Mouse (Mus musculus): ENCODE data around the gene Batf. TPM values are rescaled to one million over a fixed set of nuclear protein-coding genes. Genes with fewer than 3 reads are reported as not detected.
"Not testable (repeated sequence)": the region's sequence is repeated elsewhere in the genome, so short reads cannot be mapped to it uniquely, and the experiment has no call there.

Gene Batf
- total and polyA plus RNA-seq, 2 experiments from 2014 or later: 1.4 to 2.6 TPM

DNA sequence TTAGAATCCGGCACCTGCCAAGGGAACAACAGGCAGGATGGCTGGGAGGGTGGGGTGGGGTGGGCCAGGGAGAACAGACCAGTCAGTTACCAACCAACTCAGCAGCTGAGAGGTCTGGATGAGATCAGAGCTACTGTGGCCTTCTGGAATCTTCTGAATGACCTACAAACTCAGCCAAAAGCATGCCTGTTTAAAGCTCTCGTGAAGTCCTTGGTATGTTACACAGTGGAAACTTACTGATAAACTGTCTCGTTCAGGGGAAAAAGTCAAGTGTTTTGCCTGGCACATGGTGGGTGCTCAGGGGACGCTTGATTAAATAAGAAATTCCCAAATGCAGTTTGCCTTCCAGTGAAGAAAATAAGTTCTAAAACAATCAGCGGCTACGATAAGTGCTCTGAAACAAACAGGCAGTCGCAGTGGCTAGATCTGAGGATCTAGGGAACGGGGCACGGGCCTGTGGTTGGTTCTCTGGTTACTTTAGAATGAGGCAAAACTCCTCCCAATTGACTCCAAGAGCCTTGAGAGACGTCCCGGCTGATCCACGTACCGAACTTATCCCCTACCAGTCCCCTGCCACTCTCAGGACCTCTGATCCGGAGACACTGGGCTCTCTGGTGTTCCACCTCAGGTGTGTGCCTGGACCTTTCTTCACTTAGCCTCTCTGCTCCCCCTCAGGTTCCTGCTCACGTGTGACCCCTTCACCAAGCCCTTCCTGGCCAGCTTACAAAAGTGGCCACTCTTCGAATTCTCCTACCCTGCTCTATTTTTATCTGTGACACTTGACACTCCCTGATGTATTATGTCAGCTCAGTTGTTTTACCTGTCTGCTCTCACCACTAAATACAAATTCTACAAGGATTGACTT lies 1.8 kb upstream of the Batf start:
- Histone ChIP-seq H3K9ac (replicated peaks; ENCODE audit: low read depth, low read length) (no peak overlapping the region), H3K4me3 (ENCODE audit: low read depth, low read length) (no peak overlapping the region), H3K4me2 (ENCODE audit: low read depth, low read length) (no peak overlapping the region), H3K36me3 (replicated peaks; ENCODE audit: control insufficient read depth, insufficient read depth, low read length) (no peaks in the 10 kb centered on the region), H3K27me3 (ENCODE audit: control insufficient read depth, insufficient read depth, low read length) (no peaks in the 10 kb centered on the region), H3K9me3 (replicated peaks; ENCODE audit: control insufficient read depth, low read length) (no peaks in the 10 kb centered on the region), H3K4me1 (ENCODE audit: control insufficient read depth, insufficient read depth) (peaks cover 6% of the 10 kb centered on the region; the same call in 1 of the 2 replicates), H3K27ac (ENCODE audit: low read depth) (peak overlapping the region; percentile 14; the same call in 1 of the 2 replicates)
- WGBS: 40% methylated on average over 16 of the region's 16 CpGs
- peak; percentile 70; the same call in 1 of the 2 replicates for ATAC-seq (ENCODE audit: insufficient read depth, low read depth)
- TF ChIP-seq CTCF (IDR thresholded peaks at IDR 0.05; ENCODE audit: low read depth) (no peak), EP300 (IDR thresholded peaks at IDR 0.05; ENCODE audit: low read depth) (no peak)
- peak; percentile 64 for DNase-seq (ENCODE audit: low spot score)

DNA sequence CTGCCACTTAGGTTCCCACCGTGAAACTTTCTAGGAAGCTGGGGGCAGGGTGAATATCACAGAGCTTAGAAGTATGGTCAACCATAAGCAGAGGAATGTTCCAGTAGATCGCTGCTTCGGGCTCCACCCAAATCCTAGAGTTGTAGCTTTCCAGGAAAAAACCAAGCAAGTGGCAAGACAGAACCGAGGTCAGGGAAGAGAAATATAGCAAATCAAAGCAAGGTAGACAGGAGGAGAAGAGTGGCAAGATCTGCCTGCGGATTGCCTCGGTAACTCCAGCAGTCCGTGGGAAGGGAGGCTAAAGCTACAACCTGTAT lies 706 bp downstream of the Batf start:
- no peak for ATAC-seq (ENCODE audit: insufficient read depth, low read depth)
- Histone ChIP-seq H3K27ac (ENCODE audit: low read depth) (no peak overlapping the region), H3K9me3 (replicated peaks; ENCODE audit: control insufficient read depth, low read length) (no peaks in the 10 kb centered on the region), H3K9ac (replicated peaks; ENCODE audit: low read depth, low read length) (no peak overlapping the region), H3K4me3 (ENCODE audit: low read depth, low read length) (peak overlapping the region; percentile 21), H3K27me3 (ENCODE audit: control insufficient read depth, insufficient read depth, low read length) (no peaks in the 10 kb centered on the region), H3K36me3 (replicated peaks; ENCODE audit: control insufficient read depth, insufficient read depth, low read length) (no peaks in the 10 kb centered on the region), H3K4me2 (ENCODE audit: low read depth, low read length) (peak overlapping the region; percentile 57), H3K4me1 (ENCODE audit: control insufficient read depth, insufficient read depth) (peaks cover 6% of the 10 kb centered on the region; the same call in 1 of the 2 replicates)
- 54% methylated on average over 7 of the region's 7 CpGs for WGBS
- no peak for DNase-seq (ENCODE audit: low spot score)
- TF ChIP-seq CTCF (IDR thresholded peaks at IDR 0.05; ENCODE audit: low read depth) (no peak), EP300 (IDR thresholded peaks at IDR 0.05; ENCODE audit: low read depth) (no peak)

DNA sequence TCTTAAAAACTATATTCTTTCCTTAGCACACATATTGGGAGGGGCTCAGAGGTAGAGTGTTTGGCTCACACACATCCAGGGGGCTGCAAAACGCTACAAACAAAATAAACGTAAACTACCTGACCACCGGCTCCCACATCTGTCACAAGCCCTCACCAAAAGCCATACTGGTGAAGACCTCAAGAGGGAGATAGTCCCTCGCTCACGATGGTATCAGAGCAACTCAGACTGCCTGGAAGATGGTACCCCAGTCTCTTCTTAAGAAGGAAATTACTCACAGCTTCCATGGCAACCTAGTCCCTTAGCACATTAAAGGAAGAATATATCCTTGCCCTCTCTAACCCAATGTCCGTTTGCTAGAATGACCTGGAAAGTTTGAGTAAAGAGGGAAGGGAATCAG lies 1.4 kb downstream of the Batf start:
- no peak overlapping the region for H3K4me3 ChIP-seq (ENCODE audit: low read depth, low read length)
- DNase-seq (ENCODE audit: low spot score) (no peak), ATAC-seq (ENCODE audit: insufficient read depth, low read depth) (no peak)
- no peaks in the 10 kb centered on the region for H3K9me3 ChIP-seq (replicated peaks; ENCODE audit: control insufficient read depth, low read length)
- WGBS: 61% methylated on average over 6 of the region's 6 CpGs
- no peaks in the 10 kb centered on the region for H3K36me3 ChIP-seq (replicated peaks; ENCODE audit: control insufficient read depth, insufficient read depth, low read length)
- H3K4me2 ChIP-seq (ENCODE audit: low read depth, low read length): no peak overlapping the region
- no peak for TF ChIP-seq EP300 (IDR thresholded peaks at IDR 0.05; ENCODE audit: low read depth)
- 0 out of 2 replicates have a peak, but pooled peaks have one; percentile 24 for TF ChIP-seq CTCF (IDR thresholded peaks at IDR 0.05; ENCODE audit: low read depth)
- no peaks in the 10 kb centered on the region for H3K27me3 ChIP-seq (ENCODE audit: control insufficient read depth, insufficient read depth, low read length)
- H3K27ac ChIP-seq (ENCODE audit: low read depth): no peak overlapping the region
- peaks cover 6% of the 10 kb centered on the region; the same call in 1 of the 2 replicates for H3K4me1 ChIP-seq (ENCODE audit: control insufficient read depth, insufficient read depth)
- H3K9ac ChIP-seq (replicated peaks; ENCODE audit: low read depth, low read length): no peak overlapping the region

DNA sequence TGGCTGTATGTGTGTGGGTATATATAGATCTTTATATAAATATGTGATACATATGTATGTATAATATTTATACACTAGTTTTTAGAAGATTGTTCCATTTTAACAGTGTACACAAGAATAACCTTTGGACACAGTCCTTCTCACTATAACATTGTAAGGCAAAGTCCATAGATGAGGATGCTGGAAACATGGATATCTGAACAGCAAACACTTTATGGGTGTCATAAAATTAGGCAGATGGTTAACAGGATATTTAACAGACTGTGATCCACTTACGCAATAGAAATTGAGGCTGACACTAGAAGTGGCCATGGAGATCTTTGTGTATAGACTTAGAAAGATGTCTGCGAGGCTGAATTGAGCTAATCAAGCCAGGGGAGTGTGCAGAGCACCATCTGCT lies 9.3 kb downstream of the Batf start:
- WGBS: 88% methylated on average over 2 of the region's 2 CpGs

DNA sequence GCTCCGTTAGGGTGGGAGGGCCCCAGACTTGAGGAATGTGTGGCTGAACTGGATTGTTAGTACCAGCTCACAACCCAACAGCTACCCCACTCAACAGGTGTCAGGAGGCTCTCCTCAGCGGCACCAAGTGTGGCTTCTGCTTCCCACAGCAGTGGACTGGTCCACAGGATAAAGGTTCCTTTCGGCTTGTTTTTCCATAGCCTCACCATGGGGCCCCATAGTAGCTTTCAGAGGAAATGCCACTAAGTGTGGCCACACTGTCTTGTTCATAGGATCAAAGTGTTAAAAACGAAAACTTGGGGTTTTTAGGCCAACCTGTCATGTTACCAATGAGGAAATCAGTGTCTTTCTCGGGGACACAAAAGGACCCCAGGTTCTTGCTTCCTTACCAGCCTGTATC lies 10.0 kb downstream of the Batf start:
- 81% methylated on average over 5 of the region's 5 CpGs for WGBS
- no peak overlapping the region for H3K9ac ChIP-seq (replicated peaks; ENCODE audit: low read depth, low read length)
- no peak for ATAC-seq (ENCODE audit: insufficient read depth, low read depth)
- H3K4me1 ChIP-seq (ENCODE audit: control insufficient read depth, insufficient read depth): no peaks in the 10 kb centered on the region
- no peak for DNase-seq (ENCODE audit: low spot score)
- no peak overlapping the region for H3K4me3 ChIP-seq (ENCODE audit: low read depth, low read length)
- H3K36me3 ChIP-seq (replicated peaks; ENCODE audit: control insufficient read depth, insufficient read depth, low read length): no peaks in the 10 kb centered on the region
- H3K27ac ChIP-seq (ENCODE audit: low read depth): no peak overlapping the region
- H3K9me3 ChIP-seq (replicated peaks; ENCODE audit: control insufficient read depth, low read length): no peaks in the 10 kb centered on the region
- H3K4me2 ChIP-seq (ENCODE audit: low read depth, low read length): no peak overlapping the region
- no peak for TF ChIP-seq CTCF (IDR thresholded peaks at IDR 0.05; ENCODE audit: low read depth)
- no peak for TF ChIP-seq EP300 (IDR thresholded peaks at IDR 0.05; ENCODE audit: low read depth)
- no peaks in the 10 kb centered on the region for H3K27me3 ChIP-seq (ENCODE audit: control insufficient read depth, insufficient read depth, low read length)

More for the DNA sequence above, 9.3 kb downstream of the Batf start:
- TF ChIP-seq CTCF (IDR thresholded peaks at IDR 0.05; ENCODE audit: low read depth): no peak
- no peak for TF ChIP-seq EP300 (IDR thresholded peaks at IDR 0.05; ENCODE audit: low read depth)
- Histone ChIP-seq H3K4me2 (ENCODE audit: low read depth, low read length) (no peak overlapping the region), H3K36me3 (replicated peaks; ENCODE audit: control insufficient read depth, insufficient read depth, low read length) (no peaks in the 10 kb centered on the region), H3K27ac (ENCODE audit: low read depth) (no peak overlapping the region), H3K27me3 (ENCODE audit: control insufficient read depth, insufficient read depth, low read length) (no peaks in the 10 kb centered on the region), H3K9ac (replicated peaks; ENCODE audit: low read depth, low read length) (no peak overlapping the region), H3K9me3 (replicated peaks; ENCODE audit: control insufficient read depth, low read length) (no peaks in the 10 kb centered on the region), H3K4me3 (ENCODE audit: low read depth, low read length) (no peak overlapping the region), H3K4me1 (ENCODE audit: control insufficient read depth, insufficient read depth) (no peaks in the 10 kb centered on the region)
- ATAC-seq (ENCODE audit: insufficient read depth, low read depth): no peak
- DNase-seq (ENCODE audit: low spot score): no peak

DNA sequence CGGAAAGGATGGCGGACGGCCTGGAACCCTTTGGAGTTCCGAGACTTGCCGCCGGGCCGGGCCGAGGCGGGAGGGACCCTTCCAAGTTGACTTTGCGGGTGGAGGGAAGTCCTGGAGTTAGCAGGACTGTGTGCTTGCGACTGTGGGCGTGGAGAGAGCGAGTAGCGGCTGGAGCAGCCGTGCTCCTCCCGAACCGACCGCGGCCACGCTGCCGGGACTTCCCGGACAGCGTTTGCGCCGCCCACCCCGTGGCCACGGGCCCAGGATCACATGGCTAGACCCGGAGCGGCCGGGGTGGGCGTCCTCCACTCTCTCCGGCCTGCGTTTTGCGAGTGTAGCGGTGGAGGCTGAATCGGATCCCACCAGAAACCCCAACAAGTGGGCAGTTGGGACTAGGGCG lies 11.7 kb downstream of the Batf start:
- peak; percentile 95 for ATAC-seq (ENCODE audit: insufficient read depth, low read depth)
- Histone ChIP-seq H3K4me2 (ENCODE audit: low read depth, low read length) (peak overlapping the region; percentile 44), H3K4me3 (ENCODE audit: low read depth, low read length) (peak overlapping the region; percentile 26; the same call in 1 of the 2 replicates)
- not testable (repeated sequence) for DNase-seq (ENCODE audit: low spot score); H3K36me3 ChIP-seq (replicated peaks; ENCODE audit: control insufficient read depth, insufficient read depth, low read length); H3K27me3 ChIP-seq (ENCODE audit: control insufficient read depth, insufficient read depth, low read length); H3K27ac ChIP-seq (ENCODE audit: low read depth); H3K9ac ChIP-seq (replicated peaks; ENCODE audit: low read depth, low read length); H3K4me1 ChIP-seq (ENCODE audit: control insufficient read depth, insufficient read depth); H3K9me3 ChIP-seq (replicated peaks; ENCODE audit: control insufficient read depth, low read length)
- 16% methylated on average over 12 of the region's 37 CpGs for WGBS
